Mouse (Mus musculus) limb, embryonic 14.5 days (tissue): Measurements from ENCODE around the gene Ccdc61. TPM values are rescaled to one million over a fixed set of nuclear protein-coding genes. Genes with fewer than 3 reads are reported as not detected.

ENCODE experiments used
- ATAC-seq: fragments of 200-750 bp; cut with Nextera tagmentation; 2 replicates; pipeline ENCODE4 v1.8.0; 2017; ENCODE audit warnings: low read depth, moderate number of reproducible peaks, moderate TSS enrichment; ENCODE audit not compliant: low FRiP score
- DNase-seq: peaks from one replicate; pipeline ENCODE4 v3.0.0-alpha.2; 2015; ENCODE audit warnings: low spot score
- H3K27ac ChIP-seq: fragments of 300-500 bp; sonication (generic); replicated peaks from 2 replicates; pipeline ENCODE4 v1.5.1; 2014; ENCODE audit warnings: low read depth, mild to moderate bottlenecking, low read length, moderate library complexity, mixed read lengths
- H3K27me3 ChIP-seq: fragments of 300-500 bp; sonication (generic); 2 replicates; pipeline ENCODE4 v1.6.1; 2014; ENCODE audit warnings: low read length, mixed read lengths; ENCODE audit not compliant: control insufficient read depth, insufficient read depth
- H3K36me3 ChIP-seq: fragments of 300-500 bp; sonication (generic); 2 replicates; pipeline ENCODE4 v1.6.1; 2014; ENCODE audit warnings: mild to moderate bottlenecking, low read length, moderate library complexity, mixed read lengths; ENCODE audit not compliant: control insufficient read depth, insufficient read depth
- H3K4me1 ChIP-seq: fragments of 300-500 bp; sonication (generic); 2 replicates; pipeline ENCODE4 v1.6.1; 2014; ENCODE audit warnings: antibody characterized with exemption, low read length, mixed read lengths; ENCODE audit not compliant: control insufficient read depth, insufficient read depth
- H3K4me2 ChIP-seq: fragments of 300-500 bp; sonication (generic); replicated peaks from 2 replicates; pipeline ENCODE4 v1.6.1; 2014; ENCODE audit warnings: low read depth, mild to moderate bottlenecking, low read length, moderate library complexity; ENCODE audit not compliant: severe bottlenecking
- H3K4me3 ChIP-seq: fragments of 300-500 bp; sonication (generic); replicated peaks from 2 replicates; pipeline ENCODE4 v1.5.1; 2014; ENCODE audit warnings: low read length
- H3K9ac ChIP-seq: fragments of 300-500 bp; sonication (generic); 2 replicates; pipeline ENCODE4 v1.6.1; 2014; ENCODE audit warnings: mild to moderate bottlenecking, low read depth, low read length, moderate library complexity; ENCODE audit not compliant: severe bottlenecking
- H3K9me3 ChIP-seq: fragments of 300-500 bp; sonication (generic); 2 replicates; pipeline ENCODE4 v1.6.1; 2016; ENCODE audit warnings: low read length; ENCODE audit not compliant: control insufficient read depth
- POLR2A ChIP-seq: fragments of 200-500 bp; IDR thresholded peaks from 2 replicates; pipeline ENCODE4 v1.8.0; 2012; ENCODE audit warnings: inconsistent platforms, mild to moderate bottlenecking, moderate library complexity, borderline replicate concordance; ENCODE audit not compliant: insufficient read depth, insufficient read length; ENCODE audit errors: extremely low read depth
- WGBS: fragments of 180-500 bp; shearing (Covaris S2); extraction: QIAGEN DNeasy Blood & Tissue Kit; methylation state at CpG from one replicate; pipeline ENCODE4 v1.1.7; 2014; 5-methylcytosine and 5-hydroxymethylcytosine counted together
- polyA plus RNA-seq, 2 experiments: library from polyadenylated mRNA; depleted of rRNA in 1 of 2; stranded (reverse) in 1 of 2; unstranded in 1 of 2; fragments of >200 nt; fragmentation: Nextera tagmentation in 1 of 2; extraction: Ambion mirVana in 1 of 2; gene quantifications; 2 replicates each; pipeline versions ENCODE4 v1.2.1 to v1.2.3; 2012 to 2014

The Ccdc61 gene
- polyA plus RNA-seq, 2 experiments = 23.9 to 46.7 TPM

- Histone ChIP-seq H3K36me3 (peaks cover 11% of the 10 kb centered on the region; the same call in 1 of the 2 replicates), H3K9ac (peak overlapping the region; percentile 58), H3K4me2 (peak overlapping the region; percentile 90), H3K27ac (no peak overlapping the region), H3K4me3 (peak overlapping the region; percentile 44), H3K27me3 (peaks cover 8% of the 10 kb centered on the region), H3K4me1 (peaks cover 20% of the 10 kb centered on the region), H3K9me3 (no peaks in the 10 kb centered on the region)
- DNase-seq (peak; percentile 47), ATAC-seq (peak; percentile 55)
- no peak for TF ChIP-seq POLR2A
- WGBS = 1% methylated on average over 40 of the region's 41 CpGs
Observed at GRCm38 (mm10) chr7:18893651-18894430, 16.4 kb downstream of the Ccdc61 start.

GRCm38 (mm10) chr7:18893009-18893408 is 17.2 kb downstream of the Ccdc61 start:
- DNase-seq (no peak), ATAC-seq (no peak)
- WGBS = 22% methylated on average over 19 of the region's 27 CpGs
- Histone ChIP-seq H3K4me1 (peaks cover 20% of the 10 kb centered on the region), H3K4me3 (peak overlapping the region; percentile 44; the same call in 1 of the 2 replicates), H3K36me3 (peaks cover 5% of the 10 kb centered on the region; the same call in 1 of the 2 replicates), H3K4me2 (peak overlapping the region; percentile 90), H3K9ac (no peak overlapping the region), H3K9me3 (no peaks in the 10 kb centered on the region), H3K27me3 (peaks cover 8% of the 10 kb centered on the region), H3K27ac (no peak overlapping the region)
- TF ChIP-seq POLR2A = no peak

GRCm38 (mm10) chr7:18891872-18892599 is 18.2 kb downstream of the Ccdc61 start:
- WGBS = 23% methylated on average over 33 of the region's 33 CpGs
- peak overlapping the region; percentile 90 for H3K4me2 ChIP-seq
- ATAC-seq = peak; percentile 67; the same call in 1 of the 2 replicates
- no peak for TF ChIP-seq POLR2A
- H3K9ac ChIP-seq = peak overlapping the region; percentile 47; the same call in 1 of the 2 replicates
- peaks cover 20% of the 10 kb centered on the region for H3K4me1 ChIP-seq
- H3K4me3 ChIP-seq = peak overlapping the region; percentile 39
- DNase-seq = peak; percentile 88
- H3K27ac ChIP-seq = no peak overlapping the region
- H3K36me3 ChIP-seq = no peaks in the 10 kb centered on the region
- peaks cover 8% of the 10 kb centered on the region for H3K27me3 ChIP-seq
- H3K9me3 ChIP-seq = no peaks in the 10 kb centered on the region

- Histone ChIP-seq H3K4me3 (no peak overlapping the region), H3K9ac (no peak overlapping the region), H3K27ac (no peak overlapping the region), H3K36me3 (no peaks in the 10 kb centered on the region), H3K27me3 (peaks cover 8% of the 10 kb centered on the region), H3K4me2 (no peak overlapping the region), H3K9me3 (no peaks in the 10 kb centered on the region), H3K4me1 (peaks cover 20% of the 10 kb centered on the region)
- WGBS = 95% methylated on average over 8 of the region's 8 CpGs
- ATAC-seq (no peak), DNase-seq (no peak)
- no peak for TF ChIP-seq POLR2A
Observed at GRCm38 (mm10) chr7:18890848-18891247, 19.4 kb downstream of the Ccdc61 start.

GRCm38 (mm10) chr7:18886963-18887362 is 23.3 kb downstream of the Ccdc61 start:
- H3K27ac ChIP-seq = no peak overlapping the region
- TF ChIP-seq POLR2A = no peak
- H3K9me3 ChIP-seq = no peaks in the 10 kb centered on the region
- H3K27me3 ChIP-seq = no peaks in the 10 kb centered on the region
- no peak overlapping the region for H3K4me2 ChIP-seq
- ATAC-seq (no peak), DNase-seq (no peak)
- no peaks in the 10 kb centered on the region for H3K36me3 ChIP-seq
- H3K4me1 ChIP-seq = no peaks in the 10 kb centered on the region
- H3K9ac ChIP-seq = no peak overlapping the region
- H3K4me3 ChIP-seq = no peak overlapping the region
- 100% methylated on average over 1 of the region's 1 CpGs for WGBS
